ENCODE assay signal across 9 mouse cellular contexts in the genomic region with DNA sequence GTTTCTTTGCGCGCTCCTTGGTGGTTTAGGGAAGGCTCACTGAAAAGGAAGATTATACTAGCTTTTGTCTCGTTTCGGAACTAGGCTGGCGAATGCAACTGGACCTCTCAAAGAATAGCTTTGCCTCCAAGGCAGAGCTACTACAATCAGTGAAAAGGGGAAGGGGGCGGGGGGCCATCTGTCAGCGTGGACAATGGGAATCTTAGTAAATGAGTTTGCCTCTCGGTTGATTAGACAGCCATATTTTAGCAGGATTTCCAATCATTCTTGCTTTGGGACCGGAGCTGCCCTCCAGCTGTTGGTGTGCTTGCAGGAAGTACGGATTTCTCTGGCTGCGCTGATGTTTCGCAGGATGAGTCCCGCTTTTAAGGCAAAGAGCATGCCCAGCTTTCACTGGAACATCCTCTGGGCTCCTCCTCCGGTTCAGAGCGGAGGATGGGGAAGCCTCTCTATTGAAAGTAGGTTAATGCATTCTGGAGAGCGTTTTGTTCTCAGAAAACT.
A peak's percentile ranks its signal among the peaks of the same experiment; 100 is the strongest.
DNase-seq lines count a peak whose midpoint lies in the region; ATAC-seq and TF ChIP-seq lines count a peak whose summit lies in the region.
"Had no signal": no experiment of that assay in that cellular context is flagged by ENCODE, and none has a peak within 500 bp of the region (broad histone marks: within the 10 kb centered on the region; RNA-seq: fewer than 3 reads in every experiment).

No protein-coding gene starts in this region.

- H3K27me3 ChIP-seq in lung, embryonic 16.5 days (ENCODE audit: control insufficient read depth, insufficient read depth, low read depth, low read length) = no peaks in the 10 kb centered on the region; the same call in 1 of the 2 replicates
- no peaks in the 10 kb centered on the region for H3K27me3 ChIP-seq in hindbrain, embryonic 11.5 days (ENCODE audit: control insufficient read depth, insufficient read depth, low read length)

- H3K4me3 ChIP-seq in lung, embryonic 16.5 days (ENCODE audit: low read length) = peak overlapping the region; percentile 49
- no peak overlapping the region for H3K4me3 ChIP-seq in lung, adult 2 months (replicated peaks; ENCODE audit: extremely low read depth, low read depth, low read length)
- peak overlapping the region; percentile 40 for H3K4me3 ChIP-seq in embryonic fibroblast, embryonic 13.5 days (ENCODE audit: insufficient read depth, low read length)
- peak overlapping the region; percentile 39 for H3K4me3 ChIP-seq in hindbrain, embryonic 11.5 days (ENCODE audit: low read depth, low read length)

- peak overlapping the region; percentile 81 for H3K4me2 ChIP-seq in lung, embryonic 16.5 days (ENCODE audit: low read depth, low read length)
- peak overlapping the region; percentile 67 for H3K4me2 ChIP-seq in hindbrain, embryonic 11.5 days (replicated peaks; ENCODE audit: low read depth, low read length)

- no peaks in the 10 kb centered on the region for H3K36me3 ChIP-seq in lung, embryonic 16.5 days (ENCODE audit: control insufficient read depth, insufficient read depth, low read length)
- no peaks in the 10 kb centered on the region for H3K36me3 ChIP-seq in hindbrain, embryonic 11.5 days (ENCODE audit: control insufficient read depth, insufficient read depth, low read length)

- intact Hi-C loops in left cerebral cortex, postnatal 4 days (cut with DNase I) = loop anchor here (10.0 kb wide), 1 partner anchor 108 kb away; no protein-coding TSS in a partner anchor

- TF ChIP-seq CTCF in lung, adult 2 months (IDR thresholded peaks at IDR 0.05; ENCODE audit: insufficient read depth, low read length) = no peak
- no peak for TF ChIP-seq CTCF in embryonic fibroblast, embryonic 13.5 days (IDR thresholded peaks at IDR 0.05; ENCODE audit: borderline replicate concordance, insufficient read depth, low read length)

- DNase-seq in lung, adult 2 months = no peak
- peak; percentile 75 for DNase-seq in hindbrain, embryonic 11.5 days (ENCODE audit: low spot score)
- peak; percentile 67 for DNase-seq in left cerebral cortex, postnatal 4 days
- peak; percentile 71 for DNase-seq in neural tube, embryonic 10.5 days (ENCODE audit: extremely low spot score, low spot score)
- no peak for DNase-seq in ovary, postnatal 10 days (ENCODE audit: low spot score)

- no peaks in the 10 kb centered on the region for H3K9me3 ChIP-seq in lung, embryonic 16.5 days (ENCODE audit: control insufficient read depth, low read length)
- no peaks in the 10 kb centered on the region for H3K9me3 ChIP-seq in hindbrain, embryonic 11.5 days (ENCODE audit: control insufficient read depth, low read length)

- WGBS in lung, embryonic 16.5 days = 3% methylated on average over 16 of the region's 16 CpGs
- 4% methylated on average over 16 of the region's 16 CpGs for WGBS in lung, adult 2 months
- WGBS in hindbrain, embryonic 11.5 days = 5% methylated on average over 16 of the region's 16 CpGs

- no peak for TF ChIP-seq POLR2A in lung, adult 2 months (IDR thresholded peaks at IDR 0.05; ENCODE audit: borderline replicate concordance, extremely low read depth, low read depth, low read length)
- TF ChIP-seq POLR2A in embryonic fibroblast, embryonic 13.5 days (IDR thresholded peaks at IDR 0.05; ENCODE audit: low read depth, low read length) = no peak

- no peak overlapping the region for H3K27ac ChIP-seq in lung, embryonic 16.5 days (ENCODE audit: low read length)
- H3K27ac ChIP-seq in embryonic fibroblast, embryonic 13.5 days (ENCODE audit: insufficient read depth, low read length) = no peak overlapping the region
- H3K27ac ChIP-seq in hindbrain, embryonic 11.5 days (ENCODE audit: low read depth, low read length) = peak overlapping the region; percentile 94

- 0 out of 2 replicates have a peak, but pooled peaks have one; percentile 36 for ATAC-seq in lung, embryonic 16.5 days (ENCODE audit: low read depth)
- peak; percentile 79 for ATAC-seq in hindbrain, embryonic 11.5 days (ENCODE audit: low FRiP score)
- ATAC-seq in monocyte, adult 5-6 weeks (replicated peaks; ENCODE audit: insufficient number of reproducible peaks, low FRiP score, low TSS enrichment, poor library complexity, severe bottlenecking) = no peak
- ATAC-seq: Patski had no signal

- peak overlapping the region; percentile 23 for H3K9ac ChIP-seq in lung, embryonic 16.5 days (ENCODE audit: low read length)
- peak overlapping the region; percentile 61 for H3K9ac ChIP-seq in hindbrain, embryonic 11.5 days (ENCODE audit: low read depth, low read length)

- 0 out of 2 replicates have a peak, but pooled peaks cover 2% of the 10 kb centered on the region for H3K4me1 ChIP-seq in lung, embryonic 16.5 days (replicated peaks; ENCODE audit: control insufficient read depth, insufficient read depth, low read length)
- no peaks in the 10 kb centered on the region for H3K4me1 ChIP-seq in lung, adult 2 months (ENCODE audit: control insufficient read depth, insufficient read depth, low read length)
- H3K4me1 ChIP-seq in embryonic fibroblast, embryonic 13.5 days (ENCODE audit: control insufficient read depth, insufficient read depth, low read length) = no peaks in the 10 kb centered on the region
- 0 out of 2 replicates have a peak, but pooled peaks cover 4% of the 10 kb centered on the region for H3K4me1 ChIP-seq in hindbrain, embryonic 11.5 days (replicated peaks; ENCODE audit: control insufficient read depth, insufficient read depth, low read length)

Comparison
In these comparisons a context has a peak if more than half of its experiments do, and no peak if none do; other contexts are left out.
1. DNase-seq: peak in hindbrain, embryonic 11.5 days (single experiment), left cerebral cortex, postnatal 4 days (single experiment) and neural tube, embryonic 10.5 days (single experiment); none in lung, adult 2 months (single experiment) and ovary, postnatal 10 days (single experiment).